Mouse (Mus musculus) lung, adult 18-20 months (tissue): ENCODE measurements around the gene Nutf2.
"Not testable (repeated sequence)": the region's sequence is repeated elsewhere in the genome, so short reads cannot be mapped to it uniquely, and the experiment has no call there.

Source experiments
- DNase-seq, 2 experiments: peaks; one replicate each; pipeline ENCODE4 v3.0.0; 2022; ENCODE audit warnings: mixed read lengths in 2 of 2

The Nutf2 gene

DNA sequence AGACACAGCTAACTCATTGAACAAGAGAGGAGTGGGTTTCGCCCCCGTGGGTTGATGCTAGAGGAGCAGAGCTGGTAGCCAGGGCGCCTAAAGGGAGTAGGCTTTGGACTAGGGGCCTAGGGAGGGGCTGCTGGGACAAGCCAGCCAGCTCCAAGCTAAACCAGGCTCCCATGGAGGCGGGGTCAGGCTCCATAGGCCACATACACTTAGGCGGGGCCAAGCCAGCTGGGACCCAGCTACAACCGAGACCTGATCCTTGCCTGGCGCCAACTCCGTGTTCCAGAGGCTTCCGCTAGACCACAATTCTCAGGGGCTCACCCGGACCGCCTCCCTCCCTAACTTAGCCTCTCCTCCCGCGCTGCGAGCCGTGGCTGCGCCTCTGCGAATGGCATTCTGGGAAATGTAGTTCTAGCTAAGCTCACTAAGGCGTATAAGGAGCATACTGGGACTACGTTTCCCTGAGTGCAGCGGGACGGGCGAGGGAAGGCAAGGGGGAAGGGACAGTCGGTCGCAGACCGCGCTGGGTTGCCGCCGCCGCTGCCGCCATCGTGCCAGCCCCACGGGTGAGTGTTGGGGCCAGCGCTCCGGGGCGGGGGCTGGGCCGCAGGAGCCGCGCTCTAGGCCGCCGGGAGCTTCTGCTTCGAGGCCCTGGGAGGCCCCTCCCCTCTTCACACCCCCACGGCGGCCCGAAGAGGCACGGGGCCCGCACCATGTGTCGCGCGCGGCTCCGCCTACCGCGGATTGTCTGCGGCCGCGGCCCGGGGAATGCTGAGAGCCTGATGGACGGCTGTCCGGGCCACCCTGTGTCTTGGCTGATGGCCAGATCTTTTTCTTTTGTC, at the start of gene Nutf2:
TSS of gene Nutf2 (plus strand) at position 438 of the 839 bp plus-strand sequence.
- DNase-seq, result peak; percentile 98 to 99

- DNase-seq, result no peak
Observed at GRCm38 (mm10) chr8:105811061-105811460, 49.3 kb upstream of the Nutf2 start.

DNA sequence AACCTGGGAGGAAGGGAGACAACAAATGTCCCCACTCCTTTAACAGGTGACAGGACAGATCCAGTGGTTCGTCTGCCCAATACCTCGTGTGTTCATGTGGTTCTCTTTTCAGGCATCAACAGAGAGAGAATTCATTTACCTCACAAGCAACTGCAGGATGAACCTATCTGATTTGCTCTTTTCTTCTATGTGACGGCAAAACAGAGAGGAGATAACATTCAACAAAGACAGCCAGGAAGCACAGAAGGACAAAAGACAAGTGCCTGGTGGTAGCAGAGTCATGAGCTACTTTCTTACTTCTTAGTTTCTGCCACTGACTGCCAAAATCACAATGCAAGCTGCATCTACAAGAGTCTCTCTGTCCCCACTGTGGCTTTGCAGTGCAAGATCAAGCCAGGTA, 48.8 kb upstream of the Nutf2 start:
- DNase-seq, result no peak

- no peak for DNase-seq
Observed at GRCm38 (mm10) chr8:105812511-105812910, 47.9 kb upstream of the Nutf2 start.

- no peak for DNase-seq
Observed at GRCm38 (mm10) chr8:105813241-105813640, 47.1 kb upstream of the Nutf2 start.

DNA sequence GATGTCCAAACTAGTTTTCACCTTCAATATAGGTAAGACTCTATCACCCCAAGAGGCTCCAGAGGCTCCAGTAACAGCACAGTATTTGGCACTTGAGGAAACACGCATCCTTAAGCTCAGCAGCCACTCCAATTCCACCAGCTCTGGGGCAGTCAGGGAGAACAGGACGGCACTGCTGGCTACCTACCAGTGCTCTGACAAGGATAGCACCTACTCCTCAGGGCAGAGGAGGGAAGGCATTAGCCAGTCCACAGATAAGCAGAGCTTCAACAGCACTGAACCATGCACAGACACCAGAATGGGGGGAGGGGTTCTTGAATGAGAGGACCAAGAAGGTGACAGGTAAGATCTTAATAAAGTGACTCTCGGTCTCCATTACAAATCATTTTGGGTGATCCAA, 40.7 kb upstream of the Nutf2 start:
- DNase-seq, result no peak

DNA sequence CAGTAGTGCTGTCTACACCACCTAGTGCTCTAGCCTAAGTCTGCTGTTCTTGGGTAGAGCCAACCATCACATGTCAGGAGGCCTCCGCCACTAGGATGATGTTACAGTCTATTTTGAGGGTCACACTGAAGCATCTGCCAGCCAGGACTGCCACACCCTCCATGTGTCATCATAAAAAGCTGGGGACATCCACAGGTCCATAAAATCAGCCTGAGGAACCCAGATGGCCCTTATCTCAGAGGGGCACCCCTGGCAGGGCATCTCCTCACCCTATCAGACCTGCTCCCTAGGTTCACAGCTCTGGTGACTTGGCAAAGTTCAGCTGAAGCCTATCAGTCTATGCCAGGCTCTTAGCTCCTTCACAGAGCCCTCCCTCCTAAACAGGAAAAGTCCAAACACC, 39.5 kb upstream of the Nutf2 start:
- DNase-seq, result no peak

GRCm38 (mm10) chr8:105825506-105825905, 34.9 kb upstream of the Nutf2 start:
- no peak for DNase-seq

DNA sequence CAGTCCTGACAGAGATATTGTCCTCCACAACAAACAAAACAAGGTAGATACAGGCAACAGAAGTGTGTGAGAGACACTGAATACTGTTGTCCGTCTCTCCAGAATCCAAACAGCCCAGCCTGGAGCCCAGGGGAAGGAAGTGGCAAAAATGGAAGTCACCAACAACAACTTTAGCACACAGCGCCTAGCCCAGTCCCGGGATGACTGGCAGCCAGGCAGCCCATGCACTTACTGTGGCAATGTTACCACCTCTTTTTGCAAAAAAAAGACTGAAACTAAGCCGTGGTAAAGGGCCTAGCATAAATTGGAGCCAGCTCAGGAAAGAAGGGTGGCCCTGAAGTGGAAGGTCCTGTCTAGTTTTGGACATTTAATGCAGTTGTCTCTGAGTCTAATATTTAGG, 34.0 kb upstream of the Nutf2 start:
- no peak for DNase-seq

DNA sequence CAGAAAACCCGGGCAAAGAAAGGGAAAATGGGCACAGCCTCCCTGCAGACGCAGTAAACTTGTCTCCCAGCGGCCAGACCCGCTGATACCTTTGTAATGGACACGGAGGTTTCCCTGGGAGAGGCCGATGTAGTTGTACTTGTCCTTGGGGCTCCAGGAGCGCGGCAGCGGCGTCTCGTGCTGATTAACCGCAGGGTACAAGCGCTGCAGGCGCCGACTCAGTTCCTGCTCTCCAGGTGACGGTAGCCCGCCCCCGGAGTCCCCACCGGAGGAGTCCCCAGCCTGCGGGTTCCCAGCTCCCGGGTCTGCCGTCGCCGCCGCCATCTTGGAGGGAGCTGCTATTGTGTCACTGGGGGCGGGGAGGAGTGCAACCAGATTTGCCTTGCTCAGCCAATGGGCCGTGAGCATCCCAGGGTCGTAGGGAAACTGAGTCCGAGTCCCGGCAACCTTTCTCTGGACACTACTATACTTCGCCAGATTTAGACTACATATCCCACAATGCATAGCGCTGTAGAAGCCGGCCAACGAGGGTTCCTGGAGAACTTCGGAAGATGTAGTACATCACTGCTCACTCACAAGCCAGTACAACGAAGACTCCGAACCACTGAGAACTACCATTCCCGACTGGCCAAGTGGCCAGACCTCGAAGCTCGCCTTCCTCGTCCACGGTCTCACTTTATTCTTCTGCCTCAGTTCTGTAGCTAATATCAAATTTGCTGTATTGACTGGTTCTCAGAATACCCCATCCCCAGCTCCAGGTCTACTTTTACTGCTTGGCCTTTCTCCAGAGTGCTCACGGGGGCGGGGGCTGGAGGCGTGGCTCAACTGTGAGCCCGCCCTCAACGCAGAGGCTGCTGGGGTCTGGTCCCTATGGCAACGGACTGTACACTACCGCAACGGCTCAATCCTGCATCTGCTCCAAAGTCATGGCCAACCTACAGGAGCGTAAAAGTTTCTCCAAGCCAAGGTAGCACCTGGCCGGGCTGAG, 33.2 kb upstream of the Nutf2 start, which contains the start of the genes Ranbp10 and Tsnaxip1:
TSS of gene Ranbp10 (minus strand) at position 490 of the 988 bp plus-strand sequence.
TSS of gene Tsnaxip1 (plus strand) at position 871 of the 988 bp plus-strand sequence.
- DNase-seq, result peak; percentile 99

- not testable (repeated sequence) for DNase-seq
Observed at GRCm38 (mm10) chr8:105833740-105834139, 26.6 kb upstream of the Nutf2 start.

DNA sequence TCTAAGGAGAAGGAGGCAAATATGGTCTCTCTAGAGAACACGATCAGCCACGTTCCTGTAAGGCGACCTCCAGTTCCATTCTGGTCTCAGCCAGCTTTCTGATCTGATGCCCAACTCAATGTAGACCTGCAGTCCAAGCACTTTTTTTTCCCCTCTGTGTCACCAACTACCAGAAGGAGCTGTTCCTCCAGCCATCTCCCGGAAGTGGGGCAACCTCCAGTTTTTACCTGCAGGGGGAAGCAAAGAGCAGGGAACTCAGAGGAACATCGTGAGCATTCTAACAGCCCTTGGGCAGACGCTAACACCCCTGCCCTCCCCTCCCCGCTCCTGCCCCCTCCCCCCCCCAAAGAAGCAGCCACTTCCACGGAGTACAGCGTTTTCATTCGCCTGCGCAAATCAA, 25.1 kb upstream of the Nutf2 start:
- peak; percentile 80 to 87 for DNase-seq

DNA sequence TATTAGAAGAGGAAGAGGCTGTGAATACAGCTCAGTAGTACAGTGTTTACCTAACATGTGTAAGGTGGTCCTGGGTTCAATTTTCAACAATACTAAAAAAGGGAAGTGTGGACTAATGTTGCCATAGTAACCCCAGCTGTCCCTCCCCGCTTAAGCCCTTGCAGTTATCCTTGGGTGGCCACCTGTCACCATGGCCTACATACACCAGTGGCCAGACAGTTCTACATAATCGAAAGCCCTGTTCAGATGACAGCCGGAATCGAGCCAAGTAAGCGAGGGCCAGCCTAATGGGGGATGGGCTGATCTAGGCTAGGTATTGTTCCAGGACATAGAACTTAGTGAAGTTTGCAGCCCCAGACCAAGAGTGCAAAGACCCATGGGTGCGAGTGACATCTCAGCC, 23.4 kb upstream of the Nutf2 start:
- DNase-seq, result no peak

DNA sequence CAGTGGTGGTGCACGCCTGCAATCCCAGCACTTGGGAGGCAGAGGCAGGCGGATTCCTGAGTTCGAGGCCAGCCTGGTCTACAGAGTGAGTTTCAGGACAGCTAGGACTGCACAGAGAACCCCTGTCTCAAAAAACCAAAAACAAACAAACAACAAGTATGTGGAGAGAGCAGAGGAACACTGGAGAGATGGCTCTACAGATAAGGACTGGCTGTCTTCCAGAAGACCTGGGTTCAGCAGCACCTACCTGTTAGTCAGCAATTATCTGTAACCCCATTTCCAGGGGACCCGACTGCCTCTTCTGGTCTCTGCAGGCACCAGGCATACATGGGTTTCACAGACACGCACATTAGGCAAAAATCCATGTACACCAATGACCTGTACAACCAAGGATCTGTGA, 21.2 kb upstream of the Nutf2 start:
- no peak for DNase-seq

DNA sequence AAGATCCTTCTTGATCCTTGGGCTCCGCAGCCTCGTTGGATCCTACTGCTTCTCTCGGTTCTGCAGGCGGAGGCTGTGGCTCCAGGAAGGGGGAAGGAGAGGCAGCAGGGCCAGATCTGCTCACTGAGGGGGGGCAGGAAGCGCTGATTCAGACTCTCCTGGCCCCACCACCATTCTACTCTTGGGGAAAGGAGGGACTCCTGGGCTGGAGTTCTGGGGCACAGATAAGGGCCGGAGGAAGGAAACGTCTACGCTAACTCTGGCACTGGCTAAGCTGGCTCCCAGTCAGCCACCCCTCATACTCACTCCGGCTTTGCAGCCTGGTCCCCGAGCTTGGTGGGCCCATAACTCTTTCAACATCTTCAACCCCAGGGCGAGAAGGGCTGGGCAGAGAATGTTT, 13.7 kb upstream of the Nutf2 start:
- no peak for DNase-seq

DNA sequence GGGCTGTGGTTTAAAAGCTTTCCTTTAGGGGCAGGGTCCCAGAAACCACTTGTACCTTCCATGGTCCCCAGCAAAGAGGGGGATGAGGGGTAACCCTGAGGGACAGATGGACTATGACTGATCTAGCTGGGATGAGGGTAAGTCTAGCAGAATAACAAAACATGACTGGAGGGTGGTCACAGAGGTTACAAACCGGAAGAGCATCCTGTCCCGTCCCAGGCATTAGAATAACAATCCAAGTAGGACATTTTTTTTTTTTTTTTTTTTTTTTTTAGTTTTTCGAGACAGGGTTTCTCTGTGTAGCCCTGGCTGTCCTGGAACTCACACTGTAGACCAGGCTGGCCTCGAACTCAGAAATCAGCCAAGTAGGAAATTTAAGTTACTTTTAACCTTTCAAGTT, 10.4 kb upstream of the Nutf2 start:
- no peak for DNase-seq

- no peak for DNase-seq
Observed at GRCm38 (mm10) chr8:105850611-105851010, 9.8 kb upstream of the Nutf2 start.

- peak; percentile 89 to 92 for DNase-seq
Observed at GRCm38 (mm10) chr8:105851651-105852143, 8.7 kb upstream of the Nutf2 start.

DNA sequence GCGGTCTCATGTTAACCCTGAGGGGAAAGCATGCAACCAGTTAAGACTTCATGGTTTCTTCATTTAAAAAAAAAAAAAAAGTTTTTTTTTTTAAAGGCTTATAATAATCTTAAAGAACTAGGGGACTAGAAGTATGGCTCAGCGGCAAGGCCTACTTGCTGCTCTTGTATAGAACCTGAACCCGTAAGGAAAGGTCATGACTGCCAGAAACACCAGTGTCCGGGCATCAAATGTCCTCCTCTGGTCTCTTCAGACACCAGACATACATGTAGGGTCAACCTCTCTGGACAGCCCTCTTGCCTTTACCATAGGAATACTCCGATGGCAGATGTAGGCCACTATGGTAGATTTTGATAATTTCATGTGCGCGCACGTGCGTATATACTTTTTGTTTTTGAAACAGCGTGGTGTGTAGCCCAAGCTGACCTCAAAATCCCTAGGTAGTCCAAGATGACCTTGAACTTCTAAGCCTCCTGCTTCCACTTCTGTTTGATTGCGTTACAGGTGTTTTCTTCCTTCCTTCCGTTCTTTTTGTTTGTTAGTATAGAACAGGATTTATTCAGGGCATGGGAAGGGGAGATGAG, 8.1 kb upstream of the Nutf2 start:
- DNase-seq, result no peak

DNA sequence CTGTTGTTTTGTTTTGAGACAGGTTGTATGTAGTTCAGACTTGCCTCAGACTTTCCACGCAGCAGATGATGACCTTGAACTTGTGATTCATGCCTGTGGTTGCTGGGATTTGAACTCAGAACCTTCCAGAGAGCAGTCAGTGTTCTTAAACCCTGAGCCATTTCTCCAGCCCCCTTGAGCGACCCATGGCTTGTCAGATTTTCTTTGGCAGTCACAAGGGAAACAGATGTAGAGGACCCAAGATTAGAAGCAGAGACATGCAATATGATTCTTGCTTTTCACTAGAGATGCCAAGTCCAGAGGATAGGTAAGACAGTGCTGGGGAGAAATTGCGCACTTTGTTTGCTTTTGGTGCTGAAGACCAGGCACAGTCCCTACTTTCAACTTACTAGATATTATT, 7.2 kb upstream of the Nutf2 start, which contains the start of gene Cenpt:
TSS of gene Cenpt (minus strand) at position 101 of the 400 bp plus-strand sequence.
- DNase-seq, result no peak

GRCm38 (mm10) chr8:105854303-105854702, 6.1 kb upstream of the Nutf2 start:
- DNase-seq, result no peak

DNA sequence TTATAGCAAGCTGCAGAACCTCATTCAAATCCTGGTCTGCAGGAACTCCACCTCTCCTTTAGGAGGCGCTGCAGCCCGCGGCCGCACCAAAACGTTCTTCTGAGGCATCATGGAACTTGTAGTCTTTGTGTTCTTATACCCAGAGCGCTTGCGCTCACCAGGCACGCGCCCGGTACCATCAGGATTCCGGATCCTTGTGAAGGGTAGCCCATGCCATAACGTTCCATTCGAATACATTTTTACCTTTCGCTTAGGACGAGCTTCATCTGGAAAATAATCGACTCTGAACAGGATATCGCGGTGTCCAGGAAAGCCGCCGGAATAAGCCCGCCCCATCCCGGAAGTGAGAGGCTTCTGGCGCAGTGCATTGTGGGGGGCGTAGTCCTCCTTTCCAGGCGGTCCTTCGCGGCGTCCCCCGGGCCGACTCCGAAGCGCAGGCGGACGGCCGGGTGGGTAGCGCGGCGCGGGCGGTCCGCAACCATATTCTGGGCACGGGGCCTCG, 5.6 kb upstream of the Nutf2 start, which contains the start of gene Thap11:
TSS of gene Thap11 (plus strand) at position 418 of the 502 bp plus-strand sequence.
- DNase-seq, result peak; percentile 93 to 94
